Mouse (Mus musculus): Measurements from ENCODE around the gene Gm28230.

Gm28230 gene

DNA sequence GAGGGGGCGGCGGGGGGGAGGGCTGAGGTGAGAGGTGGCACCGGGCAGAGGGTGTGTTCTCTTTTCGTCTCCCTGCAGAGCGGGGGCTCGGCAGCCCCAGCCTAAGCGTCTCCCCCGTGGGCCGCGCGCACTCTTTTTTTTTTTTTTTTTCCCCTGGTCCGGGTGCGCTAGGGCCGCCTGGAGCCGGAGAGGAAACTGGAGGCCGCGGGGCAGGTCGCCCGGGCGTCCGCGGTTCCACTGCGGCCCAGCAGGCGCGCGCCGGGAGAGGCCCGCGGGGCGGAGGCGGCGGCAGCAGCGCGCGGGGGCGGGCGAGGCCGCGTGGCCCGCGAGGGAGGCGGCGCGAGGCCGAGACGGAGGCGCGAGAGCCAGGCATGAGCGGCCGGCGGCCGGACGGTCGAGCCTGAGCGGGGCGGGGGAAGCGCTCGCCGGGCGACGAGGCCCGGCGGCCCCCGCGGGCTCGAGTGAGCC, 21.5 kb upstream of the Gm28230 start:
- H3K36me3 ChIP-seq (ENCODE audit: insufficient read depth, low read length) = no peaks in the 10 kb centered on the region
- H3K9me3 ChIP-seq (ENCODE audit: low read length) = no peaks in the 10 kb centered on the region
- H3K27me3 ChIP-seq (ENCODE audit: insufficient read depth, low read length) = peaks cover 89% of the 10 kb centered on the region
- H3K4me3 ChIP-seq (replicated peaks; ENCODE audit: low read length) = peak overlapping the region; percentile 70
- peaks cover 24% of the 10 kb centered on the region for H3K4me1 ChIP-seq (replicated peaks; ENCODE audit: low read depth, low read length)
- TF ChIP-seq CTCF (conservative IDR thresholded peaks at IDR 0.05; ENCODE audit: low read length) (no peak), POU5F1 (IDR thresholded peaks at IDR 0.05; ENCODE audit: borderline replicate concordance, low read length) (no peak), NANOG (IDR thresholded peaks at IDR 0.05; ENCODE audit: borderline replicate concordance, low read length) (no peak)

DNA sequence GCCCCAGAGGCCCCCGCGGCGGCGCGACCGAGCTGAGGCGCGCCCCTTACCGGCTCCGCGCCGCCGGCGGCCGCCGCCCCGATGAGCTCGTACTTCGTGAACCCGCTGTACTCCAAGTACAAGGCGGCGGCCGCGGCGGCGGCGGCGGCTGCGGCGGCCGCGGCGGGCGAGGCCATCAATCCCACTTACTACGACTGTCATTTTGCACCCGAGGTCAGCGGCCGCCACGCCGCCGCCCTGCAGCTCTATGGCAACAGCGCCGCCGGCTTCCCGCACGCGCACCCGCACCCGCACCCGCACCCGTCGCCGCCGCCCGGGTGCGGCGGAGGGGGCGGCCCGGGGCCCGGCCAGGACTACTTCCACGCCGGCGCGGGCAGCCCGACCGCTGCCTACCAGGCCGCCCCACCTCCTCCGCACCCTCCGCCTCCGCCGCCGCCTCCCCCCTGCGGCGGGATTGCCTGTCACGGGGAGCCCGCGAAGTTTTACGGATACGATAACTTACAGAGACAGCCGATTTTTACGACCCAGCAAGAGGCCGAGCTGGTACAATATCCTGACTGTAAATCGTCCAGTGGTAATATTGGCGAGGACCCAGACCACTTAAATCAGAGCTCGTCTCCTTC, 20.9 kb upstream of the Gm28230 start:
- Histone ChIP-seq H3K4me3 (replicated peaks; ENCODE audit: low read length) (peak overlapping the region; percentile 70), H3K36me3 (ENCODE audit: insufficient read depth, low read length) (no peaks in the 10 kb centered on the region), H3K9me3 (ENCODE audit: low read length) (no peaks in the 10 kb centered on the region), H3K27me3 (ENCODE audit: insufficient read depth, low read length) (peaks cover 89% of the 10 kb centered on the region), H3K4me1 (replicated peaks; ENCODE audit: low read depth, low read length) (peaks cover 19% of the 10 kb centered on the region)
- TF ChIP-seq NANOG (IDR thresholded peaks at IDR 0.05; ENCODE audit: borderline replicate concordance, low read length) = no peak
- no peak for TF ChIP-seq CTCF (conservative IDR thresholded peaks at IDR 0.05; ENCODE audit: low read length)
- no peak for TF ChIP-seq POU5F1 (IDR thresholded peaks at IDR 0.05; ENCODE audit: borderline replicate concordance, low read length)

DNA sequence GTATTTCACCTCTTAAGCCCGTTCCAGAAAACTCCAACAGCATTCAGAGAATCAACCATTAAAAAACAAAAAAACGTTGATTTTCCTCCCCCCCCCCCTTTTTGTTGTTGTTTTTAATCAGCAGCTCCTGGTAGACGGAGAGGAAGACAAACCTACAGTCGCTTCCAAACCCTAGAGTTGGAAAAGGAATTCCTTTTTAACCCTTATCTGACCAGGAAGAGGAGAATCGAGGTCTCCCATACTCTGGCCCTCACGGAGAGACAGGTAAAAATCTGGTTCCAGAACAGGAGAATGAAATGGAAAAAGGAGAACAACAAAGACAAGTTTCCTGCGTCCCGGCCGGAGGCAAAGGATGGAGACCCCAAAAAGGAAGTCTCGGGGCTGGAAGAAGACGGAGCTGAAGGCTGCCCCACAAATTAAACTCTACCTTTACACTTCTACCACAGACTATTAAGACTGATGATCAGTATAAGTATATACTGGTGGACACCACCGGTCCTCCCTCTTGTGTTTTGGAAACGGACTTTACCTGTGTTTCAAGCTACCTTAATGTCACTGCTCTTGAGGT, 20.1 kb upstream of the Gm28230 start:
- H3K4me3 ChIP-seq (replicated peaks; ENCODE audit: low read length) = no peak overlapping the region
- peaks cover 14% of the 10 kb centered on the region for H3K4me1 ChIP-seq (replicated peaks; ENCODE audit: low read depth, low read length)
- peaks cover 89% of the 10 kb centered on the region for H3K27me3 ChIP-seq (ENCODE audit: insufficient read depth, low read length)
- TF ChIP-seq POU5F1 (IDR thresholded peaks at IDR 0.05; ENCODE audit: borderline replicate concordance, low read length) (no peak), CTCF (conservative IDR thresholded peaks at IDR 0.05; ENCODE audit: low read length) (no peak), NANOG (IDR thresholded peaks at IDR 0.05; ENCODE audit: borderline replicate concordance, low read length) (no peak)
- H3K9me3 ChIP-seq (ENCODE audit: low read length) = no peaks in the 10 kb centered on the region
- no peaks in the 10 kb centered on the region for H3K36me3 ChIP-seq (ENCODE audit: insufficient read depth, low read length)

DNA sequence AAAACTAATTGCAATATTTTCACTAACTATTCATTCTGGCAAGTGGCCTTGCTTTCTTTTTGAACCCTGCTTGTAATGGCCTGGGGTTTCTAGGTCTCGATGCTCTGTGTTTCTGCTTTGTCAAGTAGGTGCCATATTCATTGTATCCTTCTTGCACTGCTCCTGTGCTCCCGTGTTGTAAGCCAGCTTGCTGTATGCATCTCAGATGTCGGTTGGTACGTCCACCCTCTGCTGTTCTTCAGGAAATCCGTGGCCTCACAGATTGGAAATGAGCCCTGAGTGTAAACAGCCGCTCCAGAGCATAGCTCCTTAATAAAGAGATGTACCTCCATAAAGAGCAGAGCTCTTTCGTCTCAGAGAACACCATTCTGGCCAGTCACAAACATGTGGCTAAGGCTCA, 18.9 kb upstream of the Gm28230 start:
- no peaks in the 10 kb centered on the region for H3K9me3 ChIP-seq (ENCODE audit: low read length)
- no peak for TF ChIP-seq POU5F1 (IDR thresholded peaks at IDR 0.05; ENCODE audit: borderline replicate concordance, low read length)
- no peak for TF ChIP-seq NANOG (IDR thresholded peaks at IDR 0.05; ENCODE audit: borderline replicate concordance, low read length)
- no peak for TF ChIP-seq CTCF (conservative IDR thresholded peaks at IDR 0.05; ENCODE audit: low read length)
- H3K27me3 ChIP-seq (ENCODE audit: insufficient read depth, low read length) = peaks cover 92% of the 10 kb centered on the region
- no peaks in the 10 kb centered on the region for H3K36me3 ChIP-seq (ENCODE audit: insufficient read depth, low read length)
- H3K4me3 ChIP-seq (replicated peaks; ENCODE audit: low read length) = no peak overlapping the region
- H3K4me1 ChIP-seq (replicated peaks; ENCODE audit: low read depth, low read length) = peaks cover 18% of the 10 kb centered on the region

DNA sequence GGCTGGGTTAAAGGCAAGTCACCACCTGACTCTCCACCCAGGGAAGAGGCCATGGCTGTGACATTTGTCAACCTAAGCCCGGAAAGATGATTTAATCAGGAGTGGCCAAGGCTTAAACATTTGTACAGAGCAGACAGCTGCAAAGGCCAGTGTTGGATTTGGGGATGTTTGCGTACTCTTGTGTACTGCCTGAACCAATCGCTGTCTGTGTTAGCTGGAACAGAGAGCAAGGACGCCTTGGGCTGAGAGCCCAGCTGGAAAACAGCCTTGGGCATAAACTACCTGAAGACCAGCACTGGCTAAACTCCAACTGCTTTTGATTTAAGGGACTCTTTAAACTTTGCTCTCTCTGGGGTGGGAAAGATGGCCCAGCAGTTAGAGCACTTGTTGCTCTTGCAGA, 17.9 kb upstream of the Gm28230 start:
- Histone ChIP-seq H3K27me3 (ENCODE audit: insufficient read depth, low read length) (peaks cover 92% of the 10 kb centered on the region), H3K36me3 (ENCODE audit: insufficient read depth, low read length) (no peaks in the 10 kb centered on the region), H3K9me3 (ENCODE audit: low read length) (no peaks in the 10 kb centered on the region), H3K4me3 (replicated peaks; ENCODE audit: low read length) (no peak overlapping the region), H3K4me1 (replicated peaks; ENCODE audit: low read depth, low read length) (peaks cover 24% of the 10 kb centered on the region)
- TF ChIP-seq POU5F1 (IDR thresholded peaks at IDR 0.05; ENCODE audit: borderline replicate concordance, low read length) (no peak), CTCF (conservative IDR thresholded peaks at IDR 0.05; ENCODE audit: low read length) (no peak), NANOG (IDR thresholded peaks at IDR 0.05; ENCODE audit: borderline replicate concordance, low read length) (no peak)

DNA sequence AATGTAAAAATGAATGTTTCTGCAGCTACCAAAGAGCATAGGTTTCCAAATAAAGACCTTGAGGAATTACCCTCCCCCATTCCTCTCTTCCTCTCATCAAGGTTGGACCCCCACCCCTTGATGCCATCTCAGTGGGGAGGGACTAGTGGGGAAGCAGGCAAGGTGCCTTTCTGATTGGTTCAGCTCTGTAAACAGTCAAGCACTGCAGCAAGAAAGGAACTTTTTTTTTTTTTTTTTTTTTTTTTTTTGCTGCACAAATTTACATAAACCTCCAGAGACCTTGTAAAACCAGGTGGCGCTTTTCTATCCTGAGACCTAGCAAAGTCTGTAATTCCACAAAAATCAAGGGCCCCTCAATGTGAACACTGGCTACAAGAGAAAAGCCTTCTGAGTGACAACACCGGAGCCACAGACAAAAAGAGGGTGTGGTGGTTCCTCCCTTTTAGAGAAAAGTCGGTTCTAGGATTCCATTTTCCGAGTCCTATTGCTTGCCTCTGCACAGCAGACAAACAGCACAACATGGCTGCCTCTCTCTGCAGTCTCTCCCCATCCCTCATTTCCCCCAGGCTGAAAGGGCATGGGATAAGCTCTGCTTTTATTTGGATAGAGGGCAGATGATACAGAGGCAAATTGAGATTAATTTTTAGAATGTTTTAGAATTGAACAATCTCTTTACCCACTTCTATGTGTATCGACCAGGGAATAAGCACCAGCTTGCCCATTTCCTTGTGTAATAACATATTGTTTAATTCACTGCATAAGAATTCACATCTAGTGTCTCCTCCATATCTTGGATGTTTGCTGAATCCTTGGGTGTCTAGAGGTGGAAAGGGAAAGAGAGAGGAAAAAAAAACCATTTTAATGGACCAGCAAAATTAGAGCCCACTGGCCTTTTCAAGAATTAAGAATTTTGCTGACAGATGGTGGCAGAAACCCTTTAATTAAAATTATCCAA, 16.8 kb upstream of the Gm28230 start:
- H3K27me3 ChIP-seq (ENCODE audit: insufficient read depth, low read length) = peaks cover 92% of the 10 kb centered on the region
- peaks cover 25% of the 10 kb centered on the region for H3K4me1 ChIP-seq (replicated peaks; ENCODE audit: low read depth, low read length)
- no peaks in the 10 kb centered on the region for H3K36me3 ChIP-seq (ENCODE audit: insufficient read depth, low read length)
- H3K9me3 ChIP-seq (ENCODE audit: low read length) = no peaks in the 10 kb centered on the region
- TF ChIP-seq CTCF (conservative IDR thresholded peaks at IDR 0.05; ENCODE audit: low read length) = no peak
- no peak for TF ChIP-seq NANOG (IDR thresholded peaks at IDR 0.05; ENCODE audit: borderline replicate concordance, low read length)
- TF ChIP-seq POU5F1 (IDR thresholded peaks at IDR 0.05; ENCODE audit: borderline replicate concordance, low read length) = no peak
- H3K4me3 ChIP-seq (replicated peaks; ENCODE audit: low read length) = no peak overlapping the region

DNA sequence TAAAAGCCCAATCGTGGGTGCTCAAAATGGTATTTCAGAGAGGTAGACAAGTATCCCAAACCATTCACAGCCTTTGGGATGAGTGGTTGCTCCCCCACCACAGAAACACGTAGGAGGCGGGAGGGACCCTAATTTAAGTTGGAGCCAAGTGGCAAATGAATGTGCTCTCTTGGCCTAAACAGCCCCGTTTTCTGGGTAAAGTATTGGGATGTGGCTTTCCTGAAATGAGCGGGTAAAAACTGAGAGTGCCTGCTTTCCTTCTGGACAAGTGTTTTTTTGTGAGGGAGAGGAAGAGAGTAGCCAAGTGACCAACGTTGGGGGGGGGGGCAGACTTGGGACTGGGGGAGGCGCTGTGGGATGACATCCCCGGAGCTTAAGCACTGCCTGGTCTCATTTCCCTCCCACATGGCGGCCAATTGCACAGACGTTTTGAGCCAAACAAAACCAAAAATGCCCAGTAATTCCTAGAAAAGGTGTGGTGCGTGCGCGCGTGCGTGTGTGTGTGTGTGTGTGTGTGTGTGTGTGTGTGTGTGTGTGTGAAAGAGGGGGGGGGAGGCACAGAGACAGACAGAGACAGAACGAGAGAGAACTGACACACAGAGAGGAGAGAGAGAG, 15.5 kb upstream of the Gm28230 start:
- Histone ChIP-seq H3K9me3 (ENCODE audit: low read length) (no peaks in the 10 kb centered on the region), H3K27me3 (ENCODE audit: insufficient read depth, low read length) (peaks cover 96% of the 10 kb centered on the region), H3K4me3 (replicated peaks; ENCODE audit: low read length) (no peak overlapping the region), H3K36me3 (ENCODE audit: insufficient read depth, low read length) (no peaks in the 10 kb centered on the region), H3K4me1 (replicated peaks; ENCODE audit: low read depth, low read length) (peaks cover 36% of the 10 kb centered on the region)
- TF ChIP-seq POU5F1 (IDR thresholded peaks at IDR 0.05; ENCODE audit: borderline replicate concordance, low read length) (no peak), CTCF (conservative IDR thresholded peaks at IDR 0.05; ENCODE audit: low read length) (no peak), NANOG (IDR thresholded peaks at IDR 0.05; ENCODE audit: borderline replicate concordance, low read length) (no peak)

Measured in E14TG2a.4 (cell line).